Mouse (Mus musculus) small intestine, adult 2 months (tissue): ENCODE results near the gene Bicral. TPM values are rescaled to one million over a fixed set of nuclear protein-coding genes. Genes with fewer than 3 reads are reported as not detected.

Experiments used
- H3K27ac ChIP-seq: fragments of 200-500 bp; 2 replicates; pipeline ENCODE4 v1.5.1; 2012; ENCODE audit warnings: low read depth, low read length, control low read depth, inconsistent platforms; ENCODE audit not compliant: insufficient read depth
- H3K27me3 ChIP-seq: fragments of 200-500 bp; 2 replicates; pipeline ENCODE4 v1.6.1; 2012; ENCODE audit warnings: mild to moderate bottlenecking, moderate library complexity, low read length, inconsistent platforms; ENCODE audit not compliant: control insufficient read depth, insufficient read depth
- H3K36me3 ChIP-seq: fragments of 200-500 bp; 2 replicates; pipeline ENCODE4 v1.6.1; 2012; ENCODE audit warnings: mild to moderate bottlenecking, low read length, control low read depth, inconsistent platforms; ENCODE audit not compliant: control insufficient read depth, insufficient read depth
- H3K4me1 ChIP-seq: fragments of 200-500 bp; 2 replicates; pipeline ENCODE4 v1.6.1; 2012; ENCODE audit warnings: low read length, inconsistent platforms, mixed read lengths; ENCODE audit not compliant: control insufficient read depth, insufficient read depth, insufficient read length
- H3K4me3 ChIP-seq: fragments of 200-500 bp; 2 replicates; pipeline ENCODE4 v1.5.1; 2012; ENCODE audit warnings: low read depth, mild to moderate bottlenecking, control low read depth, inconsistent platforms, low read length, moderate library complexity
- CTCF ChIP-seq: fragments of 200-500 bp; IDR thresholded peaks from 2 replicates; pipeline ENCODE4 v1.5.1; 2012; ENCODE audit warnings: low read depth, mild to moderate bottlenecking, control low read depth, inconsistent platforms, low read length, moderate library complexity, mixed read lengths; ENCODE audit not compliant: insufficient replicate concordance, insufficient read length; ENCODE audit errors: extremely low read depth
- POLR2A ChIP-seq: fragments of 200-500 bp; IDR thresholded peaks from 2 replicates; pipeline ENCODE4 v1.6.1; 2012; ENCODE audit warnings: low read depth, mild to moderate bottlenecking, control low read depth, inconsistent platforms, low read length, moderate library complexity
- WGBS: fragments of 180-500 bp; shearing (Covaris S2); methylation state at CpG from one replicate; pipeline ENCODE4 v1.1.7; 2018; 5-methylcytosine and 5-hydroxymethylcytosine counted together
- polyA plus RNA-seq: library from polyadenylated mRNA; depleted of rRNA; stranded (reverse); fragments of >200 nt; gene quantifications from 2 replicates; pipeline ENCODE4 v1.2.3, GENCODE M21; 2012

Bicral gene
- polyA plus RNA-seq, 1 experiment = 7.1 TPM

DNA sequence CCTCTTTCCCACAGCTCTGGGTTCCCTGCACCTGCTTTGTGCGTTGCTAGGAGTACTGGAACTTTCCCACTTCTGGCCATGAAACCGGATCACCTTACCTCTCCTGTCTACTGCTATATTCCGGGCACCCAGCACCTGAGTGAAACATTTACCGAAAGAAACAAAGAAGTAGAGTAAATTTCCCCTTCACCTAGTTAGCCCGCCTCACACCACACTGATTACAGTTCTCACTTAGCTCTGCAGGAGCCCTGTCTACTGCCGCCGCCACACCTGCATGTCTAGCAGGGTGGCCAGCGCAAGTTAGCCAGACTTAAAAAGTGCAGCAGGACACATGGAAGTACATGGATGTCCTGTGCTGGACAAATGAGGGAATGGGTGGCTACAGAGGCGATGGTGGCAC, 24.8 kb upstream of the Bicral start:
- no peak for TF ChIP-seq POLR2A
- no peak for TF ChIP-seq CTCF
- 83% methylated on average over 9 of the region's 9 CpGs for WGBS
- Histone ChIP-seq H3K27me3 (no peaks in the 10 kb centered on the region), H3K27ac (no peak overlapping the region), H3K36me3 (no peaks in the 10 kb centered on the region), H3K4me1 (peaks cover 8% of the 10 kb centered on the region; the same call in 1 of the 2 replicates), H3K4me3 (no peak overlapping the region)

DNA sequence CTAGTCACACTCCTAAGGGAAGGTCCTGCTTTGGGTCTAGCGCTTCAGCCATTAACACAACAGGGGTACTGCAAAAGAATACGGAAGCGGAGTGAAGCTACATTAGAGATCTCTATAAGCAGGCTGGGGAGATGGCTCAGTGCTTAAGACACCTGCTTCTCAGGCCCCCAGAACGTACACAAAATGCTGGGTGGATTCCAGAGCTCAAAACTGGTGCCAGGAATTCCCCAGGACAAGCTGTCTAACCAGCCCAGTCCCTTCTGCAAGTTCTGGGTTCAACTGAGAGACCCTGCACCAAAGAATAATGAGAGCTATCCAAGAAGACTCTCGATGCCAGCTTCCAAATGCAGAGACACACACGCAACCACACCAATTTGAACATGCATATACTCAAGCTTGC, 23.4 kb upstream of the Bicral start:
- no peaks in the 10 kb centered on the region for H3K27me3 ChIP-seq
- no peaks in the 10 kb centered on the region for H3K36me3 ChIP-seq
- 86% methylated on average over 6 of the region's 6 CpGs for WGBS
- no peak for TF ChIP-seq POLR2A
- no peak for TF ChIP-seq CTCF
- H3K4me3 ChIP-seq = no peak overlapping the region
- H3K4me1 ChIP-seq = peaks cover 8% of the 10 kb centered on the region; the same call in 1 of the 2 replicates
- no peak overlapping the region for H3K27ac ChIP-seq

- Histone ChIP-seq H3K27me3 (no peaks in the 10 kb centered on the region), H3K36me3 (no peaks in the 10 kb centered on the region), H3K4me3 (no peak overlapping the region), H3K27ac (peak overlapping the region; percentile 9; the same call in 1 of the 2 replicates), H3K4me1 (peaks cover 2% of the 10 kb centered on the region; the same call in 1 of the 2 replicates)
- WGBS = 54% methylated on average over 2 of the region's 2 CpGs
- no peak for TF ChIP-seq POLR2A
These were observed 22.0 kb upstream of the Bicral start for GRCm38 (mm10) chr17:46880322-46880721.

DNA sequence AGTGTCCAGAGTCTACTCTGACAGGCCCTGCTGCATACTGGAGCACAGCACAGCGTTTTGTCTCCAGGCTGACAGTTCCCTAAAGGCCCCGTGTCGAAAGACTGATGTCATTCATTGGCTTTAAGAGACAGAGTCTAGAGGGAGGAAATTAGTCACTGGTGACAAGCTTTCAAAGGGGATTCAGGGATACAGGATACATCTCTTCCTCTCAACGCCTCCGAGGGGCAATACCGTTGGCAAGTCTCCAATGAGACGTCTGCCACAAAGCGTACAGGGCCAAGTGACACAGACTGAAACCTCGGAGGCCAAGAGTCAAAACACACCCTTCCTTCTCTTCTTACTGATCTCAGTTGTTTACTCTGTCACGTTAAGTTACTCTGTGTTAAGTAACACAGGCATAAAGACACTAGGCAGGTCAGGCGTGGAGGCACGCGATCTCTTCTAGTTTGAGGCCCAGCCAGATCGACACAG, 21.6 kb upstream of the Bicral start:
- no peaks in the 10 kb centered on the region for H3K27me3 ChIP-seq
- 26% methylated on average over 14 of the region's 14 CpGs for WGBS
- no peak for TF ChIP-seq CTCF
- no peak for TF ChIP-seq POLR2A
- peaks cover 2% of the 10 kb centered on the region; the same call in 1 of the 2 replicates for H3K4me1 ChIP-seq
- H3K4me3 ChIP-seq = no peak overlapping the region
- H3K36me3 ChIP-seq = no peaks in the 10 kb centered on the region
- H3K27ac ChIP-seq = peak overlapping the region; percentile 9; the same call in 1 of the 2 replicates

DNA sequence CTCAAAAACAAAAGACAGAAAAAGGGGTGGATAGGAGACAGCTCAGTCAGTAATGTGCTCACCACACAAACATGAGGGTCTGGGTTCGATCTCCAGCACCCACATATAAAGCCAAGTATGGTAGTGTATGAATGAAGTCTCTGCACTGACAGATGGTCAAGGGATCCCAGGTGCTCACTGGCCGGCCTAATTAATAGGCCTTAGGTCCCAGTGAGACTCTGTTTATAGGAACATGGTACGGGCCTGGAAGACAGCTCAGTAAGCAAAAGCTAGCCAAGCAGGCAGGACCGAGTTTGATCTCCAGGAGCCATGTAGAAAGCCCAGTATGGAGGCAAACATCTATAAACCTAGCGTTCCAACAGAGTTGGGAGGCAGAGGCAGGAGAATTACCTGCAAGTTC, 18.8 kb upstream of the Bicral start:
- WGBS = 82% methylated on average over 5 of the region's 5 CpGs
- H3K27me3 ChIP-seq = no peaks in the 10 kb centered on the region
- H3K36me3 ChIP-seq = no peaks in the 10 kb centered on the region
- TF ChIP-seq POLR2A (no peak), CTCF (no peak)
- H3K4me1 ChIP-seq = peaks cover 17% of the 10 kb centered on the region
- H3K4me3 ChIP-seq = no peak overlapping the region
- H3K27ac ChIP-seq = no peak overlapping the region

DNA sequence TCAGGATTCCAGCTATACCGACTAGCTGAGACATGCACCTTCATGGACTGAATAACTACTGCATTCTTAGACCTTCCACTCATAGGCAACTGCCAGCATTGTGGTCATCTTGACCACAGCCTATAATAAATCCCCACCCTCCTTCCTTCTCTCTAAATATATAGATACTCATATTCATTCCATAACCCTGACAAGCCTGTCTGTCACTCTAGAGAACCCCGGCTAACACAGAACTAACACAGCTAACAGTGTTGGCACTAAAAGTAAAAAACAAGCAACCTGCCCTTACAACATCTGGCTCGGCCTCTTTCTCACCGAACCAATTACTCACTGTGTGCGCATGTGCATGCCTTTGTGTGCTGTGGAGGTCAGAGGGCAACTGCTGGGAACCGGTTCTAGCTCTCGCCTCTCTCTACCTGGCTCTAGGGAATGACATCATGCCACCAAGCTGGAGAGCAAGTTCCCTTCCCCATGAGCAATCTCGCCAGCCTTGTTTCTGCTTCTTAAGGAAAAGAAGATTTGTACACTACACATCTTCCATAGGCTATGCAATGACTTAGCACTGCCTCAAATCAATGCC, 18.2 kb upstream of the Bicral start:
- no peak for TF ChIP-seq POLR2A
- TF ChIP-seq CTCF = no peak
- Histone ChIP-seq H3K27ac (no peak overlapping the region), H3K27me3 (no peaks in the 10 kb centered on the region), H3K36me3 (no peaks in the 10 kb centered on the region), H3K4me3 (no peak overlapping the region), H3K4me1 (peaks cover 17% of the 10 kb centered on the region)
- 30% methylated on average over 8 of the region's 8 CpGs for WGBS

DNA sequence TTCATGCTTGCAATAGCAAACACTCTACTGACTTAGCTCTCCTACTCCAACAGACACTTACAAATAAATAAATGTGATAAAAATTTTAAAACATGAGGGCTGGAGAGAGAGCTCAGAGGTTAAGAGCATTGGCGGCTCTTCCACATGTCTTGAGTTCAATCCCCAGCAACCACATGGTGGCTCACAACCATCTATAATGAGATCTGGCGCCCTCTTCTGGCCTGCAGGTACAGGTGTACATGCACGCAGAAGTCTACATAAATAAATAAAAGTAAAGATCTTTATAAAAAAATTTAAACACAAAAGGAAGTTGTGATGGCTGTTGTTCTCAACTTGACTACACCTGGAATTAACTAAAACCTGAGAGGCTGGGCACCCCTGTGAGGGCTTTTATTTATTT, 17.3 kb upstream of the Bicral start:
- H3K27me3 ChIP-seq = no peaks in the 10 kb centered on the region
- WGBS = 87% methylated on average over 3 of the region's 3 CpGs
- no peak for TF ChIP-seq POLR2A
- TF ChIP-seq CTCF = peak; percentile 54; the same call in 1 of the 2 replicates
- H3K4me1 ChIP-seq = peaks cover 17% of the 10 kb centered on the region
- no peak overlapping the region for H3K27ac ChIP-seq
- no peak overlapping the region for H3K4me3 ChIP-seq
- H3K36me3 ChIP-seq = no peaks in the 10 kb centered on the region
